ENCODE assay signal across 8 mouse cellular contexts in genomic region chr13:56296659-56297020, GRCm38 (mm10). TPM values are rescaled to one million over a fixed set of nuclear protein-coding genes. Genes with fewer than 3 reads are reported as not detected.
DNase-seq lines count a peak whose midpoint lies in the region; ATAC-seq and TF ChIP-seq lines count a peak whose summit lies in the region.

No protein-coding gene starts in this region.

- peaks cover 4% of the 10 kb centered on the region; the same call in 1 of the 2 replicates for H3K9me3 ChIP-seq in heart, embryonic 14.5 days (ENCODE audit: control insufficient read depth, low read length)
- H3K9me3 ChIP-seq in ES-Bruce4 (replicated peaks; ENCODE audit: control insufficient read depth, insufficient read depth, low read length, poor library complexity, severe bottlenecking), result no peaks in the 10 kb centered on the region
- H3K9me3 ChIP-seq in forebrain, embryonic 11.5 days (ENCODE audit: control insufficient read depth, low read length), result no peaks in the 10 kb centered on the region
- H3K9me3 ChIP-seq in limb, embryonic 15.5 days, result no peaks in the 10 kb centered on the region

- H3K9ac ChIP-seq in heart, embryonic 14.5 days (ENCODE audit: low read length), result 0 out of 2 replicates have a peak overlapping the region, but pooled peaks have one; percentile 49
- peak overlapping the region; percentile 64 for H3K9ac ChIP-seq in ES-Bruce4 (ENCODE audit: low read depth, poor library complexity, severe bottlenecking)
- peak overlapping the region; percentile 52 for H3K9ac ChIP-seq in forebrain, embryonic 11.5 days (ENCODE audit: low read length)
- peak overlapping the region; percentile 78 for H3K9ac ChIP-seq in limb, embryonic 15.5 days

- peak overlapping the region; percentile 75 for H3K4me2 ChIP-seq in heart, embryonic 14.5 days (ENCODE audit: low read length)
- peak overlapping the region; percentile 75 for H3K4me2 ChIP-seq in forebrain, embryonic 11.5 days (ENCODE audit: low read depth, low read length, severe bottlenecking)
- peak overlapping the region; percentile 86 for H3K4me2 ChIP-seq in limb, embryonic 15.5 days

- H3K27ac ChIP-seq in heart, embryonic 14.5 days (replicated peaks in 1 of 2; ENCODE audit: control insufficient read depth in 1 of 2, insufficient read depth in 1 of 2, low read depth in 2 of 2, low read length in 2 of 2), result no peak overlapping the region
- no peak overlapping the region for H3K27ac ChIP-seq in ES-Bruce4 (ENCODE audit: insufficient read depth, low read length)
- H3K27ac ChIP-seq in forebrain, embryonic 11.5 days (ENCODE audit: low read depth, low read length), result no peak overlapping the region
- H3K27ac ChIP-seq in limb, embryonic 15.5 days, result peak overlapping the region; percentile 79

- H3K4me3 ChIP-seq in heart, embryonic 14.5 days (ENCODE audit: control insufficient read depth in 1 of 2, insufficient read depth in 1 of 2, low read depth in 1 of 2, low read length in 2 of 2), result peak overlapping the region; percentile 28 to 45
- H3K4me3 ChIP-seq in ES-Bruce4 (ENCODE audit: low read depth, low read length), result peak overlapping the region; percentile 71
- H3K4me3 ChIP-seq in forebrain, embryonic 11.5 days (ENCODE audit: low read depth, low read length), result peak overlapping the region; percentile 40
- peak overlapping the region; percentile 60 for H3K4me3 ChIP-seq in limb, embryonic 15.5 days

- DNase-seq in heart, postnatal 14 days, result no peak
- no peak for DNase-seq in forebrain, embryonic 11.5 days (ENCODE audit: low spot score)
- DNase-seq in urinary bladder, postnatal 10 days (ENCODE audit: low spot score), result no peak
- DNase-seq in gastrocnemius, postnatal 25 days, result no peak
- DNase-seq in testis, postnatal 10 days (ENCODE audit: low spot score), result no peak

- TF ChIP-seq POLR2A in ES-Bruce4 (IDR thresholded peaks at IDR 0.05; ENCODE audit: insufficient read depth, low read length), result no peak

- peaks cover 75% of the 10 kb centered on the region for H3K27me3 ChIP-seq in heart, embryonic 14.5 days (ENCODE audit: control insufficient read depth, insufficient read depth, low read length)
- H3K27me3 ChIP-seq in ES-Bruce4 (ENCODE audit: control insufficient read depth, insufficient read depth, low read length, poor library complexity, severe bottlenecking), result no peaks in the 10 kb centered on the region; the same call in 1 of the 2 replicates
- H3K27me3 ChIP-seq in forebrain, embryonic 11.5 days (ENCODE audit: control insufficient read depth, insufficient read depth, low read length), result peaks cover 52% of the 10 kb centered on the region
- H3K27me3 ChIP-seq in limb, embryonic 15.5 days, result peaks cover 44% of the 10 kb centered on the region

- TF ChIP-seq EP300 in ES-Bruce4 (IDR thresholded peaks at IDR 0.05; ENCODE audit: insufficient read depth, low read depth, low read length), result no peak

- no peaks in the 10 kb centered on the region for H3K36me3 ChIP-seq in heart, embryonic 14.5 days (ENCODE audit: control insufficient read depth, insufficient read depth, low read length)
- H3K36me3 ChIP-seq in ES-Bruce4 (ENCODE audit: control insufficient read depth, insufficient read depth, low read length, poor library complexity, severe bottlenecking), result no peaks in the 10 kb centered on the region
- H3K36me3 ChIP-seq in forebrain, embryonic 11.5 days (ENCODE audit: control insufficient read depth, insufficient read depth, low read length), result no peaks in the 10 kb centered on the region
- H3K36me3 ChIP-seq in limb, embryonic 15.5 days, result 0 out of 2 replicates have a peak, but pooled peaks cover 2% of the 10 kb centered on the region

- TF ChIP-seq CTCF in ES-Bruce4 (IDR thresholded peaks at IDR 0.05; ENCODE audit: low read depth, low read length), result no peak

- peaks cover 0 to 4% of the 10 kb centered on the region in 2 experiments; a peak in 1 of 4 replicates for H3K4me1 ChIP-seq in heart, embryonic 14.5 days (ENCODE audit: control insufficient read depth in 2 of 2, insufficient read depth in 2 of 2, low read length in 2 of 2)
- no peaks in the 10 kb centered on the region for H3K4me1 ChIP-seq in ES-Bruce4 (ENCODE audit: control insufficient read depth, insufficient read depth, low read length)
- peaks cover 13% of the 10 kb centered on the region; the same call in 1 of the 2 replicates for H3K4me1 ChIP-seq in forebrain, embryonic 11.5 days (replicated peaks; ENCODE audit: control insufficient read depth, insufficient read depth, low read length)
- peaks cover 35% of the 10 kb centered on the region for H3K4me1 ChIP-seq in limb, embryonic 15.5 days

- no peak for ATAC-seq in heart, embryonic 14.5 days (ENCODE audit: insufficient number of reproducible peaks, insufficient read depth, low FRiP score, low read depth)
- no peak for ATAC-seq in forebrain, embryonic 11.5 days (replicated peaks; ENCODE audit: low FRiP score)
- no peak for ATAC-seq in limb, embryonic 15.5 days (ENCODE audit: insufficient number of reproducible peaks, low FRiP score, low TSS enrichment, low read depth)

- intact Hi-C loops in heart, postnatal 14 days (cut with DNase I), result no loop called here

- WGBS in heart, embryonic 14.5 days, result 11% methylated on average over 8 of the region's 8 CpGs
- WGBS in forebrain, embryonic 11.5 days, result 5% methylated on average over 8 of the region's 8 CpGs
- WGBS in limb, embryonic 15.5 days, result 5% methylated on average over 8 of the region's 8 CpGs

RNA-seq across cellular contexts. Expression of gene Cxcl14, which starts 0.3 kb away (rescaled TPM):
- polyA plus RNA-seq in heart, embryonic 14.5 days (2014; fragmentation: Nextera tagmentation; extraction: Ambion mirVana), result 0.18 and 0.59 TPM in 2 replicates
- under 1 TPM; 0.27 to 0.57 TPM for total RNA-seq in heart, postnatal 14 days (2021)
- polyA plus RNA-seq in ES-Bruce4 (2011; ENCODE audit: insufficient read depth, insufficient read length, low read depth, missing spikeins), result 2.3 and 3.3 TPM in 2 replicates
- polyA plus RNA-seq in forebrain, embryonic 11.5 days (2014; fragmentation: Nextera tagmentation; extraction: Ambion mirVana), result 8.6 and 10.9 TPM in 2 replicates
- polyA plus RNA-seq in limb, embryonic 15.5 days (2015; fragmentation: Nextera tagmentation; extraction: Ambion mirVana), result 624 and 644 TPM in 2 replicates
- 10 to 100 TPM; 18.8 to 34.8 TPM for total RNA-seq in gastrocnemius, postnatal 25 days (2021)

RNA-seq across cellular contexts. Expression of gene Neurog1, which starts 44.7 kb away (rescaled TPM):
- polyA plus RNA-seq in heart, embryonic 14.5 days (2014; fragmentation: Nextera tagmentation; extraction: Ambion mirVana), result not detected in 2 replicates
- total RNA-seq in heart, postnatal 14 days (2021), result not detected
- 0.36 TPM in 1 of 2 replicates, not detected in the other for polyA plus RNA-seq in ES-Bruce4 (2011; ENCODE audit: insufficient read depth, insufficient read length, low read depth, missing spikeins)
- polyA plus RNA-seq in forebrain, embryonic 11.5 days (2014; fragmentation: Nextera tagmentation; extraction: Ambion mirVana), result 27.6 and 33.2 TPM in 2 replicates
- not detected in 2 replicates for polyA plus RNA-seq in limb, embryonic 15.5 days (2015; fragmentation: Nextera tagmentation; extraction: Ambion mirVana)
- not detected for total RNA-seq in gastrocnemius, postnatal 25 days (2021)

Comparison
In these comparisons a context has a peak if more than half of its experiments do, and no peak if none do; other contexts are left out.
1. RNA of gene Cxcl14, which starts 0.3 kb away (polyA plus RNA-seq): 624 to 644 TPM in limb, embryonic 15.5 days; 8.6 to 10.9 TPM in forebrain, embryonic 11.5 days, 2.3 to 3.3 TPM in ES-Bruce4 and 0.18 to 0.59 TPM in heart, embryonic 14.5 days; every median in the first group is over 10 times any median in the second.
2. RNA of gene Neurog1, which starts 44.7 kb away (polyA plus RNA-seq): 27.6 to 33.2 TPM in forebrain, embryonic 11.5 days; 0.36 TPM in ES-Bruce4, not detected in heart, embryonic 14.5 days and not detected in limb, embryonic 15.5 days; every median in the first group is over 10 times any median in the second.
3. Peak in every context shown above with its lines, with median percentiles within 50 percentile points of each other: H3K4me2 ChIP-seq, H3K4me3 ChIP-seq and H3K9ac ChIP-seq.